Mouse (Mus musculus): ENCODE data around the gene Gm13695.
"Not testable (repeated sequence)": the region's sequence is repeated elsewhere in the genome, so short reads cannot be mapped to it uniquely, and the experiment has no call there.

DNA sequence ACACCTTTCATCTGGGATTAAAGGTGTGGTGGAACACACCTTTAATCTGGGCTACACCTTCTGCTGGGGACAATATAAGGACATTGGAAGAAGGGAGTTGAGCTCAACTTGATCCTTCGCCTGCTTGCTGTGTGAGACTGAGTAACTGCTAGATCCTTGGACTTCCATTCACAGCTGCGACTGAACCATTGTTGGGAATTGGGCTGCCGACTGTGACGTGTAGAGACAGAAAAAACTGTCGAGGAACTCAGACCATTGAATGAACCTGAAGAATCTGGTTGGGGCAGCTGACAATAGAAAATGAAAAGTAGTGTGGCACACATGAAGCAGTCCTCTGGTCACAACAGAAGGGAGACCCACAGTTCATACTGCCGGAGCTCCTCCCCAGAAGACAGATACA is at the start of gene Gm13695:
- TF ChIP-seq CTCF, EP300 (IDR thresholded peaks at IDR 0.05): not testable (repeated sequence)
